Mouse (Mus musculus) CH12.LX (cell line): ENCODE results near the gene Arhgef28. TPM values are rescaled to one million over a fixed set of nuclear protein-coding genes. Genes with fewer than 3 reads are reported as not detected.

Source experiments
- DNase-seq: peaks from one replicate; pipeline ENCODE4 v3.0.0-alpha.2; 2013; ENCODE audit errors: extremely low read depth
- H3K27ac ChIP-seq: 2 replicates; pipeline ENCODE4 v1.5.1; 2012; ENCODE audit warnings: low read depth, mild to moderate bottlenecking, control low read depth, moderate library complexity; ENCODE audit not compliant: insufficient read depth
- H3K27me3 ChIP-seq: replicated peaks from 2 replicates; pipeline ENCODE3; 2012; ENCODE audit warnings: inconsistent platforms
- H3K36me3 ChIP-seq, 2 experiments: replicated peaks in 1 of 2; 2 replicates each; pipeline versions ENCODE3 to v1.6.1; 2012; ENCODE audit warnings: inconsistent platforms in 1 of 2, low read length in 1 of 2, mild to moderate bottlenecking in 1 of 2, mixed read lengths in 1 of 2, moderate library complexity in 1 of 2; ENCODE audit not compliant: control insufficient read depth in 1 of 2, insufficient read depth in 1 of 2
- H3K4me1 ChIP-seq, 2 experiments: 2 replicates each; pipeline ENCODE4 v1.6.1; 2012; ENCODE audit warnings: inconsistent platforms in 1 of 2, moderate library complexity in 1 of 2; ENCODE audit not compliant: insufficient read depth in 2 of 2, control insufficient read depth in 1 of 2
- H3K4me2 ChIP-seq: 2 replicates; pipeline ENCODE4 v1.6.1; 2012; ENCODE audit warnings: low read depth, mild to moderate bottlenecking, control low read depth; ENCODE audit not compliant: poor library complexity, insufficient read depth, severe bottlenecking
- H3K4me3 ChIP-seq, 3 experiments: fragments of 150-350 bp in 1 of 3; sonication (generic) in 1 of 3; replicated peaks in 1 of 3; 2 replicates each; pipeline versions ENCODE3 to v1.5.1; 2011 to 2012; ENCODE audit warnings: low read depth in 2 of 3, low read length in 2 of 3, mild to moderate bottlenecking in 2 of 3, moderate library complexity in 2 of 3, control low read depth in 1 of 3, improper control_type of control experiment in 1 of 3, inconsistent platforms in 1 of 3, mixed read lengths in 1 of 3; ENCODE audit not compliant: poor library complexity in 1 of 3
- H3K79me2 ChIP-seq: replicated peaks from 2 replicates; pipeline ENCODE4 v1.6.1; 2012; ENCODE audit warnings: mild to moderate bottlenecking, moderate library complexity; ENCODE audit not compliant: control insufficient read depth, poor library complexity, insufficient read depth, severe bottlenecking; ENCODE audit errors: extremely low read depth
- H3K9ac ChIP-seq: 2 replicates; pipeline ENCODE4 v1.6.1; 2012; ENCODE audit warnings: low read depth, mild to moderate bottlenecking, control low read depth, moderate library complexity; ENCODE audit not compliant: insufficient read depth
- H3K9me3 ChIP-seq: replicated peaks from 2 replicates; pipeline ENCODE3; 2012; ENCODE audit warnings: low read length, inconsistent platforms, mixed read lengths
- CHD2 ChIP-seq: IDR thresholded peaks from 2 replicates; pipeline ENCODE4 v1.6.1; 2011; ENCODE audit warnings: low read length, improper control_type of control experiment
- EP300 ChIP-seq: IDR thresholded peaks from 2 replicates; pipeline ENCODE4 v1.6.1; 2011; ENCODE audit warnings: low read length, improper control_type of control experiment
- ETS1 ChIP-seq: conservative IDR thresholded peaks from 2 replicates; pipeline ENCODE4 v1.6.1; 2012; ENCODE audit warnings: low read depth, mild to moderate bottlenecking, inconsistent platforms, low read length, improper control_type of control experiment, moderate library complexity
- GABPA ChIP-seq: IDR thresholded peaks from 2 replicates; pipeline ENCODE4 v1.6.1; 2012; ENCODE audit warnings: low read depth, low read length, improper control_type of control experiment, inconsistent platforms; ENCODE audit not compliant: insufficient replicate concordance
- HCFC1 ChIP-seq: IDR thresholded peaks from 2 replicates; pipeline ENCODE4 v1.6.1; 2012; ENCODE audit warnings: low read depth, mild to moderate bottlenecking, inconsistent platforms, low read length, improper control_type of control experiment
- JUN ChIP-seq: IDR thresholded peaks from 2 replicates; pipeline ENCODE4 v1.6.1; 2011; ENCODE audit warnings: low read depth, mild to moderate bottlenecking, low read length, improper control_type of control experiment, moderate library complexity; ENCODE audit not compliant: insufficient read depth
- JUND ChIP-seq: conservative IDR thresholded peaks from 2 replicates; pipeline ENCODE4 v1.6.1; 2011; ENCODE audit warnings: low read depth, low read length, improper control_type of control experiment
- KAT2A ChIP-seq: IDR thresholded peaks from 2 replicates; pipeline ENCODE4 v1.6.1; 2012; ENCODE audit warnings: low read length, improper control_type of control experiment, inconsistent platforms; ENCODE audit not compliant: insufficient replicate concordance
- MEF2A ChIP-seq: IDR thresholded peaks from 2 replicates; pipeline ENCODE4 v1.6.1; 2014; ENCODE audit warnings: low read depth, mild to moderate bottlenecking, inconsistent platforms, low read length, improper control_type of control experiment, borderline replicate concordance
- MXI1 ChIP-seq: IDR thresholded peaks from 2 replicates; pipeline ENCODE4 v1.6.1; 2011; ENCODE audit warnings: mild to moderate bottlenecking, low read depth, low read length, improper control_type of control experiment
- MYC ChIP-seq: IDR thresholded peaks from 2 replicates; pipeline ENCODE4 v1.6.1; 2011; ENCODE audit warnings: low read depth, mild to moderate bottlenecking, improper control_type of control experiment, low read length
- NRF1 ChIP-seq: IDR thresholded peaks from 2 replicates; pipeline ENCODE4 v1.6.1; 2014; ENCODE audit warnings: low read depth, mild to moderate bottlenecking, inconsistent platforms, low read length, improper control_type of control experiment, moderate library complexity
- POLR2A ChIP-seq: IDR thresholded peaks from 2 replicates; pipeline ENCODE4 v1.6.1; 2011; ENCODE audit warnings: low read depth, mild to moderate bottlenecking, improper control_type of control experiment, low read length
- POLR2AphosphoS2 ChIP-seq: IDR thresholded peaks from 2 replicates; pipeline ENCODE4 v1.6.1; 2011; ENCODE audit warnings: low read depth, low read length, improper control_type of control experiment
- RAD21 ChIP-seq: IDR thresholded peaks from 2 replicates; pipeline ENCODE4 v1.6.1; 2011; ENCODE audit warnings: low read depth, mild to moderate bottlenecking, low read length, improper control_type of control experiment, moderate library complexity
- RCOR1 ChIP-seq: conservative IDR thresholded peaks from 2 replicates; pipeline ENCODE4 v1.6.1; 2012; ENCODE audit warnings: low read depth, mild to moderate bottlenecking, inconsistent platforms, low read length, improper control_type of control experiment
- SIN3A ChIP-seq: IDR thresholded peaks from 2 replicates; pipeline ENCODE4 v1.6.1; 2012; ENCODE audit warnings: low read length, improper control_type of control experiment, inconsistent platforms
- SMC3 ChIP-seq: IDR thresholded peaks from 2 replicates; pipeline ENCODE4 v1.6.1; 2011; ENCODE audit warnings: low read depth, low read length, improper control_type of control experiment
- TBP ChIP-seq: conservative IDR thresholded peaks from 2 replicates; pipeline ENCODE4 v1.6.1; 2011; ENCODE audit warnings: low read depth, low read length, improper control_type of control experiment
- USF2 ChIP-seq: conservative IDR thresholded peaks from 2 replicates; pipeline ENCODE4 v1.6.1; 2011; ENCODE audit warnings: low read depth, low read length, improper control_type of control experiment
- ZKSCAN1 ChIP-seq: IDR thresholded peaks from 2 replicates; pipeline ENCODE4 v1.6.1; 2012; ENCODE audit warnings: low read depth, inconsistent platforms, low read length, improper control_type of control experiment, borderline replicate concordance
- dilution Hi-C: fragments of 300-500 bp; cut with MboI; formaldehyde crosslinking; loops from 2 replicates; pipeline ENCODE4 v1.14.3; 2020; ENCODE audit warnings: low sequenced_read_pairs; ENCODE audit not compliant: extremely low pct_unique_long_range_greater_than_20kb, extremely low pct_ligation_motif_present
- in situ Hi-C: fragments of 300-500 bp; cut with MboI; formaldehyde crosslinking; loops from 3 replicates; pipeline ENCODE4 v1.14.3; 2019; ENCODE audit warnings: low sequenced_read_pairs, low pct_ligation_motif_present, low pct_unique_long_range_greater_than_20kb, mixed read lengths
- polyA plus RNA-seq: library from polyadenylated mRNA; unstranded; fragments of >175 nt; gene quantifications from 2 replicates; pipeline ENCODE4 v1.2.1, GENCODE M21; 2012; ENCODE audit warnings: low read depth; ENCODE audit not compliant: insufficient read length
- total RNA-seq, 2 experiments: library from RNA; depleted of rRNA; stranded (reverse); fragments of 300-350 nt in 1 of 2; fragments of >200 nt in 1 of 2; gene quantifications; 2 replicates each; pipeline ENCODE4 v1.2.3; 2012 to 2014

Arhgef28 gene
- total and polyA plus RNA-seq, 3 experiments = 0.07 to 0.24 (median 0.08) TPM

GRCm38 (mm10) chr13:98077216-98077615 lies 129.0 kb downstream of the Arhgef28 start:
- H3K36me3 ChIP-seq = no peaks in the 10 kb centered on the region
- no peak for DNase-seq
- H3K79me2 ChIP-seq = no peaks in the 10 kb centered on the region
- TF ChIP-seq JUND (no peak), MEF2A (no peak), GABPA (no peak), EP300 (no peak), POLR2A (no peak), USF2 (no peak), KAT2A (no peak), ZKSCAN1 (no peak), ETS1 (no peak), HCFC1 (no peak), MXI1 (no peak), POLR2AphosphoS2 (no peak), NRF1 (no peak)
- H3K27ac ChIP-seq = no peak overlapping the region
- H3K9me3 ChIP-seq = peaks cover under 1% of the 10 kb centered on the region
- H3K9ac ChIP-seq = no peak overlapping the region
- H3K4me1 ChIP-seq = no peaks in the 10 kb centered on the region
- no peak overlapping the region for H3K4me3 ChIP-seq
- no peaks in the 10 kb centered on the region for H3K27me3 ChIP-seq
- H3K4me2 ChIP-seq = no peak overlapping the region
- in situ Hi-C loops = no loop called here
- dilution Hi-C loops = no loop called here

DNA sequence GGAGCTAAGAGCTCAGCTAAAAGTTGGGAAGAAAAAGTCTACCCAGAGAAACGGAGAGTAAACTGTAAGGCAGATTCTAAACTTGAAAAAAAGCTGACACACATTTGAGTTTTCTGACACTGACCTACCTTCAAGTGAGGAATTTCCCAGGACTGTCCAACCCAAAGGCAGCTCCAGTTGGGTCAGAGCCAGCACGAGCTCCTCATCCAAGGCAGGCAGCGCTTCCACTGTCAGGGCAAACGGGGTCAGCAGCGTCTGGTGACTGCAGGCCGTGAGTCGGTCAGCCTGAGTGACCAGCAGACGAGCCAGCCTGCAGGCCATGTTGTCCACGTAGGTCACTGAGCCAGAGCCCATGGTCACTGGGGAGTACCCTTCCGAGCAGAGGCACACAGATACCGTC lies 131.4 kb downstream of the Arhgef28 start:
- in situ Hi-C loops = no loop called here
- H3K9ac ChIP-seq = no peak overlapping the region
- no peaks in the 10 kb centered on the region for H3K36me3 ChIP-seq
- H3K4me2 ChIP-seq = no peak overlapping the region
- dilution Hi-C loops = no loop called here
- no peak for TF ChIP-seq RAD21
- no peak for TF ChIP-seq MYC
- no peak for TF ChIP-seq POLR2A
- TF ChIP-seq SIN3A = no peak
- TF ChIP-seq RCOR1 = no peak
- TF ChIP-seq TBP = no peak
- no peak for TF ChIP-seq NRF1
- TF ChIP-seq CHD2 = no peak
- TF ChIP-seq JUN = no peak
- TF ChIP-seq SMC3 = no peak
- TF ChIP-seq, all 38 proteins: peak for 0
- Histone ChIP-seq H3K9me3 (no peaks in the 10 kb centered on the region), H3K4me3 (no peak overlapping the region), H3K79me2 (no peaks in the 10 kb centered on the region), H3K4me1 (no peaks in the 10 kb centered on the region), H3K27me3 (no peaks in the 10 kb centered on the region), H3K27ac (no peak overlapping the region)
- DNase-seq = no peak
